In the genomic region with DNA sequence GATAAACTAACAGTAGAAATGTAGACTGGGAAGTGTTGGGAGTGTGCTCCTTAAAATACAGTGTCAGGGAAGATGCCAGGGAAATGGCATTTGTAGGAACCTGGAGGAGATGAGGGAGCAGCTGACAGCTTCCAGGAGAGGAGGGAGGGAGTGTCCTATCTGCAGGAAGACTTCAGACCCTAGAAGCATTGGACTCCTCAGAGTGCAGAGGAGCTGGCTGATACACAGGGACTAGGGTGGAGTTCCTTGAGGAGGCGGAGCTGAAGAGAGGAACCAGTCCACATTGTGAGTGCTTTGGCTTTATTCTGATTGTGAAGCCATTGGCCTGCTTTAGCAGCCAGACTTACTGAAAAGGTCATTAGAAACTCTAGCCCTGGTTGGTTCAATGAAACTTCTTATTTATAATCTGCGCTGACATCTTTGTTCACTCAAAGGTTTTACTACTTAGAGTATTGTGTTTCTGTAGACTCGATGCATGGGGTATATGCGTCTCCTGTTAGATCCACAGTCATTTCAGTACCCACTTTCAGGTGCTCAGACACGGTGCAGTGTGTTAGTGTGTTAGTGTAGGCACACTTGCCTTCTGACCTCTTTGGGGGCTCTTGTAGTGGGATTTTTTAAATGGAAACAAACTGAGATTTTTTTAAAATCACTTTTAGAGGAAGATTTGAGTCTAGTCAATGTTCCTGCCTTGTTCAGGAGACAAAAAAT, we compare ENCODE assay signal across 12 mouse cellular contexts.
DNase-seq lines count a peak whose midpoint lies in the region; ATAC-seq lines count a peak whose summit lies in the region.
"Had no signal": no experiment of that assay in that cellular context is flagged by ENCODE, and none has a peak within 500 bp of the region (broad histone marks: within the 10 kb centered on the region; RNA-seq: fewer than 3 reads in every experiment).

No protein-coding gene starts in this region.

- peaks cover 25% of the 10 kb centered on the region; the same call in 1 of the 2 replicates for H3K4me1 ChIP-seq in heart, embryonic 10.5 days
- peaks cover 14% of the 10 kb centered on the region for H3K4me1 ChIP-seq in liver, embryonic 13.5 days (replicated peaks)
- H3K4me1 ChIP-seq: hindbrain, embryonic 10.5 days had no signal

- H3K9me3 ChIP-seq in heart, embryonic 10.5 days = no peaks in the 10 kb centered on the region
- no peaks in the 10 kb centered on the region for H3K9me3 ChIP-seq in liver, embryonic 13.5 days (replicated peaks)
- H3K9me3 ChIP-seq: hindbrain, embryonic 10.5 days; limb, embryonic 13.5 days; midbrain, embryonic 12.5 days had no signal

- H3K4me2 ChIP-seq in liver, embryonic 13.5 days = no peak overlapping the region
- H3K4me2 ChIP-seq: limb, embryonic 13.5 days; midbrain, embryonic 12.5 days had no signal

- no peak overlapping the region for H3K9ac ChIP-seq in liver, embryonic 13.5 days
- H3K9ac ChIP-seq: limb, embryonic 13.5 days; midbrain, embryonic 12.5 days had no signal

- no peak overlapping the region for H3K27ac ChIP-seq in heart, embryonic 10.5 days
- H3K27ac ChIP-seq in liver, embryonic 13.5 days = no peak overlapping the region
- H3K27ac ChIP-seq: hindbrain, embryonic 10.5 days; limb, embryonic 13.5 days; midbrain, embryonic 12.5 days had no signal

- no peak overlapping the region for H3K4me3 ChIP-seq in heart, embryonic 10.5 days
- no peak overlapping the region for H3K4me3 ChIP-seq in liver, embryonic 13.5 days (replicated peaks)
- H3K4me3 ChIP-seq: hindbrain, embryonic 10.5 days; limb, embryonic 13.5 days; midbrain, embryonic 12.5 days had no signal

- DNase-seq in heart, adult 8-10 months (ENCODE audit: low spot score) = peak; percentile 21
- DNase-seq in heart, embryonic 10.5 days (ENCODE audit: low spot score) = no peak
- peak; percentile 11 for DNase-seq in lung, postnatal 10 days
- DNase-seq in lung, adult 18-20 months = no peak
- DNase-seq in liver, embryonic 13.5 days = no peak
- DNase-seq in thymus, postnatal 25 days = no peak
- DNase-seq: adrenal gland, adult 8-10 months; thymus, adult 18-20 months had no signal

- WGBS in heart, embryonic 10.5 days = 77% methylated on average over 5 of the region's 5 CpGs
- 70% methylated on average over 5 of the region's 5 CpGs for WGBS in liver, embryonic 13.5 days (ENCODE audit: insufficient replicate concordance)

- H3K36me3 ChIP-seq in heart, embryonic 10.5 days = no peaks in the 10 kb centered on the region
- no peaks in the 10 kb centered on the region for H3K36me3 ChIP-seq in liver, embryonic 13.5 days
- H3K36me3 ChIP-seq: hindbrain, embryonic 10.5 days; limb, embryonic 13.5 days; midbrain, embryonic 12.5 days had no signal

- H3K27me3 ChIP-seq in heart, embryonic 10.5 days (ENCODE audit: insufficient read depth, poor library complexity, severe bottlenecking) = no peaks in the 10 kb centered on the region
- no peaks in the 10 kb centered on the region for H3K27me3 ChIP-seq in liver, embryonic 13.5 days
- H3K27me3 ChIP-seq: limb, embryonic 13.5 days; midbrain, embryonic 12.5 days had no signal

- peak; percentile 67 for ATAC-seq in liver, embryonic 13.5 days (ENCODE audit: low read depth)
- ATAC-seq in inflammation-experienced regulatory T-cells, adult 6 months = no peak

Comparison
In these comparisons a context has a peak if more than half of its experiments do, and no peak if none do; other contexts are left out.
1. DNase-seq: peak in heart, adult 8-10 months (single experiment) and lung, postnatal 10 days (single experiment); none in heart, embryonic 10.5 days (single experiment), lung, adult 18-20 months (0 of 2), liver, embryonic 13.5 days (single experiment) and thymus, postnatal 25 days (single experiment).